Mouse (Mus musculus) right cerebral cortex, postnatal 25 days (tissue): ENCODE measurements at regions not wholly inside any gene's neighbourhood (a gene's known extent, or its start where the extent isn't known, plus 50 kb on each side); places are given as distances from the start of the nearest gene placed in this dataset.
A peak's percentile ranks its signal among the peaks of the same experiment; 100 is the strongest.
"Not testable (repeated sequence)": the region's sequence is repeated elsewhere in the genome, so short reads cannot be mapped to it uniquely, and the experiment has no call there.

Experiments
- DNase-seq: peaks from one replicate; pipeline ENCODE4 v3.0.0; 2022

- DNase-seq = no peak
These were observed 160.1 kb downstream of the Sall1 start for GRCm38 (mm10) chr8:88883751-88884390.

DNA sequence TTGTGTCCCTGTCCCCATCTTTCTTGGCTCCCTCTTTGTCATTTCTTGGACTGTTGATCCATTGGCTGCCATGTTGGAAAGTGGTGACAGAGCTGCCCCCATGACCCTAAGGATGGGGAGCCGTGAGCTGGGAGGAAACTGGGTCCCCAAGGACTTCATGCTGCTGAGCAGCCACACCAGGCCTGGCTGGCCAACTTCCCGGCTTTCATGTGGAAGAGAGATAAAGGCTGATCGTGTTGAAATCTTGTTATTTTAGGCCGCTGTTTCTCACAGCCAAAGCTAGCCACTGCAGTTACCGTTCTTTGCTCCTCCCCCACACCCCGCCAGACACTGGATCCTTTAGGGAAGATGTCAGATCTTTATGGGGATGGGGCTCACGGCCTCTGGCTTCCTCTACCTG, 164.1 kb downstream of the Sall1 start:
- DNase-seq = no peak

- no peak for DNase-seq
These were observed 166.0 kb downstream of the Sall1 start for GRCm38 (mm10) chr8:88877921-88878320.

- no peak for DNase-seq
These were observed 166.1 kb downstream of the Cyld start for GRCm38 (mm10) chr8:88862846-88863455.

DNA sequence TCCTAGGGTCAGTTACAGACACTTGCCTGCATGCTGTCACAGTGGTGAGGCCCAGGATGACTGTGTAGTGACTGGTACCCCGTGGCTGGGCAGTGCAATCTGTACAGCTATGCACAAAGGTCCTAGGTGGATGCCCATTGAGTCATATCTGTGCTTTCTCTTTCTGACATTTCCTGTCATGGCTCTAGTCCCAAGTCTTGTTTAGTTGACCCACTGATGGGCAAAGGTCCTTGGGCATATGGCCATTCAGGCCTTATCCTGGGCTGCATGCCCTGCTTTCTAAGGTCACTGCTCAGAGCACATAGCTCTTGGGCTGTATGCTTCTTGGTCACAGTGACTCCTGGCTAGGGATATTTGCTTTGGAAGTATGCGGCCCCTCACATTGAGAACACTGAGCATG, 160.4 kb downstream of the Cyld start:
- DNase-seq = no peak

DNA sequence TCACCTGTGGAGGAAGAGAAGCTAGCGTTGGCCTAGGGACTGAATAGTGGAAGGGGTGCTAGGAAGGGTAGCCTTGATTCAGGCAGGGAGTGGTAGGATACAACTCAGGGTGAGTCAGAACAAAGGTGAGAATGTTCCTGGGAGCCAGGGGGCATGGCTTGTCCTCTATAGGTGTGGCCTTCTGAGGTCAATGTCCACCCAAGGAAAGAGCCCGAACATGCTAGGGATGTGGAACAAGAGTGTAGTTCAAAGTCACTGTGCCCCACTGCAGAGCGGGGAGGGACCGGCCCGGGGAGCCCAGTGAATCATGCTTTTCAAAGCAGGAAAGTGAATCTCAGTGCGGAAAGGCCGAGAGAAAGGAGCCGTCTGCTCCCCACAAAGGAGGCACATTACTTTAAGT, 156.4 kb downstream of the Cyld start:
- DNase-seq = no peak

- DNase-seq = no peak
These were observed 149.1 kb downstream of the Cyld start for GRCm38 (mm10) chr8:88845916-88846315.

DNA sequence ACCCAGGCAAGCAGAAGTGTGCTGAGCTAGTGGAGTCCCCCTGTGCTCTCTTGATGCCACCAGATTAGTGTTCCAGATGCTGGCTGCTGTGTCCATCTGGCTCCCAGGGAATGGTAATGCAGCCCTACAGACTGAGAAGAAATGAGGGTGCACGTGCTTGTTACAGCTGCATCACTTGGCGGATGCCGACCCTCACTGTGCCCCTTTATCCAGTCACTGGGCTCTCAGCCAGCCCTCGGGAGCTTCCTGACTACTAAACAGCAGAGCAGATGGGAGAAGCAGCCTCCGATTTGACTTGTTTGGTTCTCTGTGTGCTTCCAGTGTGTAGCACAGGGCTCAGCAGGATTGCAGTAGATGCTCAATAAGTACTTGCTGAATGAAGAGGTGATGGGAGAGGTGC, 147.5 kb downstream of the Cyld start:
- DNase-seq = peak; percentile 16

- DNase-seq = no peak
These were observed 145.6 kb downstream of the Cyld start for GRCm38 (mm10) chr8:88842451-88842850.

DNA sequence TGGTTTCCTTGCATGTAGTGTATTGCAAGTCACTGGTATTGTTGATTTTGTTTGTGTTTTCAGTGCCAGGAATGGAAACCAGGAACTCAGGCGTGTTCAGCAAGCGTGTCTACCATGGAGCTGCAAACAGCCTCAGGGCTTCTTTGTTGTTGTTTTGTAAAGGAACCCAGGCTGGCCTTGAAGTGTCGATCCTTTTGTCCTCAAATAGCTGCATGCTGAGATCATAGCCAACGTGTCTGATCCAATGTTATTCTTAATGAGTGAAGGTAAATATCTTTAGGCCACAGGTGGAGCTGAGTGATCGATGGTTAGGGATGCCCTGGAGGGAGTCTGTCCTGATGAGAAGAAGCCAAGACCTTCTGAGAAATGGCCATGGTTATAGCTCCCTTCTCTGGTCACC, 143.3 kb downstream of the Cyld start:
- no peak for DNase-seq

- DNase-seq = no peak
These were observed 139.0 kb downstream of the Cyld start for GRCm38 (mm10) chr8:88835756-88836291.

DNA sequence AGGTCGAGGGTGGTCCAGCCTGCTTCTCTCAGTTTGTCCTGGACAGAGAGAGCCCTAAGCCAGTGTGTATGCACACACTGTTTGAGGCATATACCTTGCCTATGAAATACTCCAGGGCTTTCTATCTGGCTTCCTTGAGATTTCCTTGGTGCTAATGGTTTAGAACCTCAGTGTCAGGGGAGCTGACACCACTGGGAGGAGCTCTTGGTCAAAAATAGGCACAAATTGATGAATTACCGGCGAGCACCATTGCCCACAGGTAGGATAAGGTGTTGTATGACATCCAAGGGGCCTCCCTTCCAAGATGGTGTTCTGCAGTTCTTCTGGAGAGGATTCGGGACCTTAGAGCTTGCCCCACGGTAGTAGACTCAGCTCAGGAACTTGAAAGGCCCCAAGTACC, 129.0 kb downstream of the Cyld start:
- no peak for DNase-seq

GRCm38 (mm10) chr8:88823931-88824330, 127.1 kb downstream of the Cyld start:
- DNase-seq = no peak

DNA sequence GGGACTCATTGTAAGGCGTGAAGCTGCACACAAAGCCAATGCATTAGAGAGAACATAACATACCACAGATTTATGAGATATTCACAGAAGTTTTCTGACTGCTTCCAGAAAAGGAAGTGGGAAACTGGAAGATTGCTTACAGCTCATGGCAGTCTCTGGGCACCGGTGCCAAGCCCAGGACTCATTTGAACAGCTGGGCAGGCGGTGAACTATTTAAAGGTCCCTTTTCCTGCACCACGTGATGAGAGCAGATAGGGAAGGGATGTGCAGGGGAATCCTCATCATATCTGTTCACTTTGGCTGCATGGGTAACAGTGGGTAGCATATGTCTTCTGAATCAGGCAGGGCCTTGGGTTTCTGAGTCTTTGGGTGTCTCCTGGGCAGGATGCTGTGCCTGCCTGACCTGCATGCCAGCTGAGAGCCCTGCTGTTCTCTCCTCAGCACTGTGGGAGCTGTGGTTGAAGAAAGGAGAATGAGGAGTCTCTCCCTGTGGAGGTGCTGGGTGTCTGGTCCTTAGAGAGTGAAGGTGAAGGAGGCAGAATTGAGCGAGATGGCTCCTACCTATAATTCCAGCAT, 123.5 kb downstream of the Cyld start:
- no peak for DNase-seq

DNA sequence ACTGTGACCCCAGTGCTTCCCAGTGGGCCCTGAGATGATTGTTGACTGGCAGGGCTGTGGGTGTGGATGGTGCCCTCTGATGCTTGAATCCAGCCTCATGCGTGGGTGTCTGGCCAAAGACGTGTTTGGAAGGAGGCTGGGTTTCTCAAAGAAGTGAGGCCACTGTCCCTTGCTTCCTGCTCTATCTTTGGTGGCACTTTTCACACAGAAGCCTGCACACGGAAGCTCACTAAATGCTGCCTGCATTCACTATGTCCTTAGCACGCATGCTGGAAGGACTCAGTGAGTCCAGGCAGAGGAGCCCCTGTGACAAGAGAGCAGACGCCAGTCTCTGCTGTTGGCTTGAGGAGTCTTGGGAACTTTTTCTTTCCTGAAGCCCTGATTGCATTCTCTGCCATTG, 119.6 kb downstream of the Cyld start:
- DNase-seq = no peak

DNA sequence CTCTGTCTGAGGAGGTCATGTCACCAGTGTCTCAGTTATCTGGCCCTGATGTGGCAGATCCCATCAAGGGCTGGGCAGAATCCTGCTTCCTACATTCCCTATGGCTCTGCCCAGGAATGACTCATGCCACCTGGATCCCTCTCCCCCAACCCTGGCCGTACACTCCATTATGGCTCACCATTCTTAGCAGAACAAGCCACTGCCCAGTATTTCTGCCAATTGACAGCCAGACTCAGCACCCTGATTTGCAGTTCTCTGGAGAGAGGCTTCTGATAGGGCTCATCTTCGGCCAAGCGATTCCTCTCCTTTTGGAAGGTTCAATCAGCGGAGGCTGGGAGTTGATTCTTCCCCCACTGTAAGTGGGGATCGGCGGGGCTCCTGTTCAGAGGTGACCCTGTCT, 117.4 kb downstream of the Cyld start:
- DNase-seq = no peak

GRCm38 (mm10) chr8:88812901-88813676, 116.3 kb downstream of the Cyld start:
- DNase-seq = no peak

- not testable (repeated sequence) for DNase-seq
These were observed 110.0 kb downstream of the Cyld start for GRCm38 (mm10) chr8:88806851-88807250.
